Mouse (Mus musculus) hindbrain, embryonic 10.5 days (tissue): ENCODE measurements at regions not wholly inside any gene's neighbourhood (a gene's known extent, or its start where the extent isn't known, plus 50 kb on each side); places are given as distances from the start of the nearest gene placed in this dataset.

ENCODE experiments used
- DNase-seq: peaks from one replicate; pipeline ENCODE4 v3.0.0-alpha.2; 2017; ENCODE audit warnings: low spot score
- H3K27ac ChIP-seq: fragments of 300-500 bp; sonication (generic); 2 replicates; pipeline ENCODE4 v1.5.1; 2016; ENCODE audit warnings: mild to moderate bottlenecking, moderate library complexity
- H3K27me3 ChIP-seq: fragments of 300-500 bp; sonication (generic); 2 replicates; pipeline ENCODE4 v1.6.1; 2016; ENCODE audit warnings: mild to moderate bottlenecking; ENCODE audit not compliant: poor library complexity, insufficient read depth, severe bottlenecking
- H3K36me3 ChIP-seq: fragments of 300-500 bp; sonication (generic); 2 replicates; pipeline ENCODE4 v1.6.1; 2016; ENCODE audit warnings: mild to moderate bottlenecking, moderate library complexity
- H3K4me1 ChIP-seq: fragments of 300-500 bp; sonication (generic); replicated peaks from 2 replicates; pipeline ENCODE4 v1.6.1; 2016; ENCODE audit warnings: mild to moderate bottlenecking
- H3K4me3 ChIP-seq: fragments of 300-500 bp; sonication (generic); 2 replicates; pipeline ENCODE4 v1.5.1; 2016; ENCODE audit warnings: mild to moderate bottlenecking, moderate library complexity
- H3K9me3 ChIP-seq: fragments of 300-500 bp; sonication (generic); 2 replicates; pipeline ENCODE4 v1.6.1; 2016; ENCODE audit warnings: mild to moderate bottlenecking, moderate library complexity
- WGBS: fragments of 180-500 bp; shearing (Covaris S2); methylation state at CpG from one replicate; pipeline ENCODE4 v1.1.7; 2016; 5-methylcytosine and 5-hydroxymethylcytosine counted together

- H3K9me3 ChIP-seq: no peaks in the 10 kb centered on the region
- no peaks in the 10 kb centered on the region for H3K27me3 ChIP-seq
- WGBS: 73% methylated on average over 11 of the region's 11 CpGs
- no peak overlapping the region for H3K27ac ChIP-seq
- no peak for DNase-seq
- no peak overlapping the region for H3K4me3 ChIP-seq
- peaks cover 4% of the 10 kb centered on the region; the same call in 1 of the 2 replicates for H3K4me1 ChIP-seq
- H3K36me3 ChIP-seq: no peaks in the 10 kb centered on the region
Measured at GRCm38 (mm10) chr4:47534959-47535358, 60.5 kb downstream of the Sec61b start.

DNA sequence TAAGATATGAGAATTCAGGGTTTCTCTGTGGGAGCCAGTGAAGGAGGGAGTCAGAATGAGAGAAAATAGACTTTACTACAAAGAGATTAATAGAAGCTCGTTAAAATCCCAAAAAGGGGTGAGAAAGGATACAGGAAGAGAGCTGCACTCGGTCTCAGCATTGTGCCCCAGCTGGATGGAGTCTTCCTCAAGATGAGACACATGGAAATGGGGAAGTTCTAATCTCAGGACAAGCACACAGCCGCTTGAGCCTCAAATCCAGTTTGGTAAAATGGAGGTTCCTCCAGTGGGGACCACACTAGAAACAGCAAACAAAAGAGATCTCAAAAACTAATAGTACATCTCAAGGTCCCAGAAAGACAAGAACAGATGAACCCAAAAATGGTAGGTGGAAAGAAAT is 93.2 kb downstream of the Sec61b start:
- Histone ChIP-seq H3K36me3 (no peaks in the 10 kb centered on the region), H3K27me3 (no peaks in the 10 kb centered on the region), H3K27ac (no peak overlapping the region), H3K4me3 (no peak overlapping the region), H3K4me1 (no peaks in the 10 kb centered on the region), H3K9me3 (no peaks in the 10 kb centered on the region)
- no peak for DNase-seq
- 79% methylated on average over 3 of the region's 3 CpGs for WGBS

- Histone ChIP-seq H3K27me3 (no peaks in the 10 kb centered on the region), H3K4me3 (no peak overlapping the region), H3K4me1 (no peaks in the 10 kb centered on the region), H3K27ac (no peak overlapping the region), H3K9me3 (no peaks in the 10 kb centered on the region), H3K36me3 (no peaks in the 10 kb centered on the region)
- WGBS: 93% methylated on average over 5 of the region's 5 CpGs
- no peak for DNase-seq
Measured at GRCm38 (mm10) chr4:47570846-47571245, 96.4 kb downstream of the Sec61b start.

GRCm38 (mm10) chr4:47576011-47576410 is 101.6 kb downstream of the Sec61b start:
- Histone ChIP-seq H3K36me3 (no peaks in the 10 kb centered on the region), H3K9me3 (no peaks in the 10 kb centered on the region), H3K27ac (no peak overlapping the region), H3K4me3 (no peak overlapping the region), H3K27me3 (no peaks in the 10 kb centered on the region), H3K4me1 (no peaks in the 10 kb centered on the region)
- no peak for DNase-seq
- 91% methylated on average over 4 of the region's 4 CpGs for WGBS

DNA sequence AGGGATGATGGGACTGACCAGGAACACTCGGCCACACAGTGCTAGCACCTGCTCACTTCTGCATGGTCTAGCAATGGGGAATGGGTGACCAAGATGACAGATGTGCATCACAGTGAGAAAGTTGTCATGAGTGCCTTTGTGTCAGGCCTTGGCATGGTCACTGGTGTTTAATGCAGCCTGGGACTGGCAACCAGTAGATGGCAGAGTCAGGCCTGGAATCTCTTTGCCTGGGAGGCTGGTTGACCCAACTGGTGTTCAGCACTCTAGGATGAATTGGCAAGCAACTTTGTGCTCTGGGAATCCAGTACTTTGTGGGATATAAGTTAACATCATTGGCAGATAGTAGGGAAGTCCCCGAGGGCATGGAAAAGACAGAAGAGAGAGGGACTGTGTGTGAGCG is 103.0 kb downstream of the Sec61b start:
- 91% methylated on average over 3 of the region's 3 CpGs for WGBS
- Histone ChIP-seq H3K4me1 (no peaks in the 10 kb centered on the region), H3K9me3 (no peaks in the 10 kb centered on the region), H3K36me3 (no peaks in the 10 kb centered on the region), H3K4me3 (no peak overlapping the region), H3K27me3 (no peaks in the 10 kb centered on the region), H3K27ac (no peak overlapping the region)
- DNase-seq: no peak

DNA sequence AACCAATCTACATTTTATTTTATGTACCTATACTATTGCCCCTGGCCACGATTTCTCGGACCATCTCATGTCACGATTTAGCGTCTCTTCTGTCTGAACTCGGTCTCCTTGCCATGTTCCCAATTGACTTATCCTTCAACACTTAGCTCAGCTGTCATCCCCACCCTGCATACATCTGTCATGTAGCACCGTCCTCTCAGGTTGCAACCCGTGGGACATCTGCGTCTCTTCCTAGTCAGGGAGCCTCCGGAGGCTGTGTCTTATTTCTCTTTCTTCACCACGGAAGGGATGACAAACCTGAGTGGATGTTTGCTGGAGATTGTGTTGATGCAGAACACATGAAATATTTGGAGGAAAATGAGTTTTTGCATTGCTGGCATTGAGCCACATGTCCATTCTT is 104.2 kb downstream of the Sec61b start:
- Histone ChIP-seq H3K27ac (no peak overlapping the region), H3K4me1 (no peaks in the 10 kb centered on the region), H3K36me3 (no peaks in the 10 kb centered on the region), H3K27me3 (no peaks in the 10 kb centered on the region), H3K4me3 (no peak overlapping the region), H3K9me3 (no peaks in the 10 kb centered on the region)
- DNase-seq: no peak
- 79% methylated on average over 10 of the region's 10 CpGs for WGBS

GRCm38 (mm10) chr4:47580556-47580955 is 106.1 kb downstream of the Sec61b start:
- H3K27me3 ChIP-seq: no peaks in the 10 kb centered on the region
- H3K4me1 ChIP-seq: no peaks in the 10 kb centered on the region
- no peak overlapping the region for H3K27ac ChIP-seq
- H3K9me3 ChIP-seq: no peaks in the 10 kb centered on the region
- WGBS: 92% methylated on average over 5 of the region's 5 CpGs
- no peaks in the 10 kb centered on the region for H3K36me3 ChIP-seq
- H3K4me3 ChIP-seq: no peak overlapping the region
- no peak for DNase-seq

GRCm38 (mm10) chr4:47587256-47587655 is 112.8 kb downstream of the Sec61b start:
- Histone ChIP-seq H3K9me3 (no peaks in the 10 kb centered on the region), H3K27ac (no peak overlapping the region), H3K36me3 (no peaks in the 10 kb centered on the region), H3K4me1 (no peaks in the 10 kb centered on the region), H3K27me3 (no peaks in the 10 kb centered on the region), H3K4me3 (no peak overlapping the region)
- DNase-seq: no peak
- WGBS: 70% methylated on average over 5 of the region's 5 CpGs

DNA sequence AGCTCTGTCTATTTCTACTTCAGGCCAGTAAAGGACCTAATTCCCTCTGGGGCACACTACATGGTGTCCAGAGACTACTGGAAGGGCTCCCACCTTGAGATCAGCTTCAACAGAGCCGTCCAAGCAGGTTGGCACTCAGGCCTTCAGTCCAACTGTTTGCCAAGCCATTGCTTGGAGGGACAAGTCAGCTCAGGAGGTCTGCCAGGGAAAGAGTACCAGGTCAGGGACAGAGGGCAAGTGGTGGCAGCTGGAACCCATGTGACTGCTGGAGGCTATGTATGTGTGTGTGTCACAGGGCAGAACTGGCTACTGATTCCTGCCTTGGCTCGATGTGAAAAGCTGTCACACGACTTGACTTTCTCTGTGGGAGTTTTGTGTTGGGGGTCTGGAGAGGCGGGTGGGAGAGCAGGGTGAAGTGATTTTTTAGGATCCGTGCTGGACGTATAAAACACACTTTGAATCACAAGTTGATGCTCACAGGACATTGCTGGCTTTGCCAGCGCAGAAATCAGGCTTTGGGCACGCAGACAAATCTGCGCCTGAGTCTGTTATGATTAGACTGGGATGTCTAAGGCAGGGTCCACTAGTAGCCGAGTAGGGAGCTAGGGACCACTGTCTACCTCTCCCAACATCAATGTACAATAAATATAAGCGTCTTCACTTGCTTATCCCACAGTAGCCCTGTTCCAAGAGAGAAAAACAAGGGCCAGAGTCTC is 118.0 kb downstream of the Sec61b start:
- H3K9me3 ChIP-seq: no peaks in the 10 kb centered on the region
- peak overlapping the region; percentile 12; the same call in 1 of the 2 replicates for H3K27ac ChIP-seq
- no peaks in the 10 kb centered on the region for H3K36me3 ChIP-seq
- H3K4me3 ChIP-seq: no peak overlapping the region
- no peak for DNase-seq
- WGBS: 87% methylated on average over 11 of the region's 11 CpGs
- H3K4me1 ChIP-seq: peaks cover 7% of the 10 kb centered on the region; the same call in 1 of the 2 replicates
- no peaks in the 10 kb centered on the region for H3K27me3 ChIP-seq

GRCm38 (mm10) chr4:47593155-47593554 is 118.7 kb downstream of the Sec61b start:
- Histone ChIP-seq H3K9me3 (no peaks in the 10 kb centered on the region), H3K36me3 (no peaks in the 10 kb centered on the region), H3K4me1 (peaks cover 7% of the 10 kb centered on the region; the same call in 1 of the 2 replicates), H3K27me3 (no peaks in the 10 kb centered on the region), H3K4me3 (no peak overlapping the region), H3K27ac (no peak overlapping the region)
- no peak for DNase-seq
- 84% methylated on average over 7 of the region's 7 CpGs for WGBS

DNA sequence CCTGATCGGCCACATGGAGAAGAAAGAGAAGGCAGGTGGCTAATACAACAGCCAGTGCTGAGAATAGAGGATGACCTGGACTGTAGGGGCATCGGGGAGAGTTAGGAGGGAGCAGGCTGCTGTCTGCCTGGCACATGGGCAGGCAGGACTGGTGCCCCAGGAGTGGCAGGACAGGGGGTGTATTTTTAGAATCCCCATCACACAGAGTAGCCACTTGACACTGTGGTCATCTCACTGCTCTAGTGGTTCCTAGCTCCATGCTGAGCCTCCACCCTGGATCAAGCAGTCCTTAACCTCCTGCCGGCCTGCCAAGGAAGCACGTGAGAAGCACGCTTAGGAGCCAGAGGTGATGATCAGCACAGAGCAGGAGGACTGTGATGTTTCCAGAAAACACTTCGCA is 119.7 kb downstream of the Sec61b start:
- H3K27me3 ChIP-seq: no peaks in the 10 kb centered on the region
- H3K27ac ChIP-seq: no peak overlapping the region
- H3K36me3 ChIP-seq: no peaks in the 10 kb centered on the region
- no peak overlapping the region for H3K4me3 ChIP-seq
- no peaks in the 10 kb centered on the region for H3K9me3 ChIP-seq
- 76% methylated on average over 6 of the region's 6 CpGs for WGBS
- H3K4me1 ChIP-seq: peaks cover 7% of the 10 kb centered on the region; the same call in 1 of the 2 replicates
- DNase-seq: no peak

DNA sequence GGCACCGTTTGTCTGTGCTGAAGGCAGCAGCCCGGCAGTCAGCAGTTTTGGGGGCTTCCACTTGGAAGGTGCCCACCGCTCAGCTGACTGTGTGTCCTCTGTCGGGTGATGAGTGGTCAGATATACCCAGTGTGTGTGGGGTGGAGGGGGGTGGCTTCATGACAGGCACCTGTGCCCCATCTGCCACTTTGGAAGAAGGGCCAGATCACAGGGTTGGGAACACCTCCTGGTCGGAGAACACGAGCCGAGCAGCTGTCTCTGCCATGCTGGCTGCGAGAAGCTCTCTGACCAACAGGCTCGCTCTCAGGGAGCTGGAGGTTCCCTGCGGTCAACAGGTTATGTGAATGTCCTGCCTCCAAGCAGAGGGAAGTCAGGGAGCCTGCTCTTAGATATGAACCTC is 121.4 kb downstream of the Sec61b start:
- Histone ChIP-seq H3K4me3 (no peak overlapping the region), H3K27ac (no peak overlapping the region)
- 90% methylated on average over 10 of the region's 10 CpGs for WGBS

GRCm38 (mm10) chr4:47597586-47597985 is 123.1 kb downstream of the Sec61b start:
- Histone ChIP-seq H3K9me3 (no peaks in the 10 kb centered on the region), H3K4me1 (peaks cover 7% of the 10 kb centered on the region; the same call in 1 of the 2 replicates), H3K36me3 (no peaks in the 10 kb centered on the region), H3K27ac (no peak overlapping the region), H3K4me3 (no peak overlapping the region), H3K27me3 (no peaks in the 10 kb centered on the region)
- 64% methylated on average over 7 of the region's 7 CpGs for WGBS
- DNase-seq: no peak

More for the DNA sequence above, 121.4 kb downstream of the Sec61b start:
- peaks cover 7% of the 10 kb centered on the region; the same call in 1 of the 2 replicates for H3K4me1 ChIP-seq
- H3K27me3 ChIP-seq: no peaks in the 10 kb centered on the region
- H3K36me3 ChIP-seq: no peaks in the 10 kb centered on the region
- H3K9me3 ChIP-seq: no peaks in the 10 kb centered on the region
- no peak for DNase-seq
